Mouse (Mus musculus): ENCODE measurements around the gene Ehbp1l1.

Ehbp1l1 gene

DNA sequence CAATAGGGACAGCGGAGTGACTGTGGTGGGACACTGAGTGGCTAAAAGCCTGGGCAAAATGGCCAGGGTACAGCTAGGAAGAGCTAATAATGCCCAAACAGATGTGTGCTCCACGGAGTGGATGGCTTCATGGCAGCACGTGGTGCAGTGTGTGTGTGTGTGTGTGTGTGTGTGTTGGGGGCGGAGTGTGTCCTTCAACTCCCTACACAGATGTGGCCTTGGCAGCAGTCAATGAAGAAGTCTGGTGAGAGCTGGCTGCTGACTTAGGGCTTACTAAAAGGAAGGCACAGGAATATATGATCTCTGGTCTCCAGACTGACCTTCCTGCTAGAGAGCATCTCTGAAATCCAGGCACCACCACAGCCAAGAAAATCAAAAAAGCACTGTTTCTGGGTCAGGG, 57.7 kb downstream of the Ehbp1l1 start:
- DNase-seq (ENCODE audit: extremely low spot score), result no peak

DNA sequence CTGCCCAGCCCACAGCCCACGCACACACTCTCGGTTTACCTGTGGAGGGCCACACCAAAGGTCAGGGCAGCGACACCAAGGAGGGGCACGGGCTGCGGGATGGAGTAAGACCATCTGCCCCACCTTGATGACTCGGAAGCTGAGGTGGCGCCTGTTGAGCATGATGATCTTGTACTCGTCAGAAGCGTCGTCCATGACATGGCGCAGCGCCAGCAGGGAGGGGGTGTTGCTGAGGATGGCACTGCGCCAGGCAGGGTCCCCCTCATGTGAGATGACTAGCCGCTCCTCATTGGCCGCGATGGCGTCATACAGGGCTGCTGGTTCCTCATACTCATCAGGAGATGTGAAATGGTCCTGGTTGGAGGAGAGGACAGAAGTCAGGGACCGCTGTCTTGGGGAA, 59.7 kb downstream of the Ehbp1l1 start:
- no peak for DNase-seq (ENCODE audit: extremely low spot score)

DNA sequence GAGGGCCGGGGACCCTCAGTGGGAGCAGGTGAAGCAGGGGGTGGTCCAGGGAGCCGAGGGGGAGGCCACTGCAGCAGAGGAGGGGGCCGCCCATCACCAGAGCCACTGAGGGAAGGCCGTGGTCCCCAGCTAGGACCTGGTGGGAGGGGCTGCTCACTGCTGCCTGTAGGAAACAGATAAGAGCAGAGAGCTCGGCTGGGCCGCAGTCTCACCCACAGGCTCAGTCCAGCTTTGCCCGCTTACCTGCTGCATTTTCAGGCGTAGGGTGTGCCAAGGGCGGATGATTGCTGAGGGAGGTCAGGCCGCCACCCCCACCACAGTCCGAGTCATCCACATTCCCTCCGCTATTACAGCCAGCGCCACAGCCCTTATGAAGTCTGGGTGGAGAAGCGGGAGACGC, 60.7 kb downstream of the Ehbp1l1 start:
- no peak for DNase-seq (ENCODE audit: extremely low spot score)

DNA sequence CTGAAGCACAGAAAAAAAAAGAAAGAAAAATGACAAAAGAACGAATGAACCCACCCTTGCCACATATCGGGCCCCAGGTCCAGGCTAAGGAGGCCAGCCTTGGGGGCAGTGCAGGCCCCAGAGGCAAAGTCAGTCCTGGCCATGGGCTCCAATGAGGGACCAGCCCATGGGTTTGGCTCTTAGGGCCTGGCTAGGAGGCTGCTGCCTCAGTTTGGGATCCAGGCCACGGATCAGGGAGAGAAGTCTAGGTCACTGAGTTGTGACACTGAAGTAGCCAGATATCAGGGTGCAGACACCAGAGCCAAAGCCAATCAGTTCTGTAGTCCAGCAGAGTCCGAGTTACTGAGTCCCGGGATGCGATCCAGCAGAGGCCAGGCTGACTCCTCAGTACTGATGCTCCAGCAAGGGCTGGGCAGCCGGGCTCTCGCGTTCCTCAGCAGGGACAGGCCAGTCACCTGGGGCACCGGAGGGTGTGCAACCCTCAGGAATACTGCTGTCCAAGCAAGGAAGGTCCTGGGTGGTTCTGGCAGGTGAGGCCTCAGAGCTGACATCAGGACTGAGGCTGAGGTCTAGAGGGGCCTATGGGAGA, 61.4 kb downstream of the Ehbp1l1 start:
- no peak for DNase-seq (ENCODE audit: extremely low spot score)

DNA sequence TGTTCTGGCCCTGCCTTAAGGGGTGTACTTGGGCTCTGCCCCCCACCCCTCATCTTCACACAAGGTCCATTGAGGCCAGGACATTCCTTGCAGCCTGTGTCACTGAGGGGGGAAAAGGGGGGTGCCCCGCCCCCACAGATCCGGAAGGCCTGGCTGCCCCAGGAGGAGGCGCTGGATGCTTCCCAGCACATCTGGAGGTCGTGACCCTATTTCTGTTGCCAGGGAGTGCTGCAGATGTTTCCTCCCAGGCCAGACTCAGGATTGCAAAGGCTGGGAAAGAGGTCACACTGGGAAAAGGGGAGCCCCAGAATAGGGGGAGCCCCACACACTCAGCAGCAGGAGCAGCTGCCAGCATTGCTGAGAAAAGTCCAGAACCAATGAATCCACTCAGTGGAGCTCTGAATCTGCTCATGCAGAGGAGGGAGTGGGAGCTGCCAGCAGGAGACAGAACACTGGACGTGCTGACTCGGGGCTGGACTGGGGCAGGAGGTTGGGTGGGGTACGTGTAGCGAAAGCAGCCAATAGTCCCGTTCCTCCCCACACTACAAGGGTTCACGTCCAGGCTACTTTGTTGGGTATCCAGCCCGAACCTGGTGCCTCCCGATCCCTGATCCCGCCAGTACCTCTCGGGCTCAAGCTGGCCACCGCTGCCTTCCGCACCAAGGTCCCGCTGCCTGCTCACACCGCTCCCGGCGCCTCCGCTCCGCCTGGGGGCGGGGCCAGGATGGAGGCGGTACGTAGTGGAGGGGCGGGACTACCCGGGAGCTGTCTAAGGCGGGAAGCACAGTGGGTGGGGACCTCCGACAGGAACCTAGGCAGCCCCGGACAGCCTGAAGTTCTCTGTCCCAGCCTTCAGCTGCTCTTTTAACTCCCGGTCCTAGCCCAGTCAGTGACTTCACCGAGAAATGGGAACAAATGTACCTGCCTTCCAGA, 62.9 kb downstream of the Ehbp1l1 start, which contains the start of gene Sipa1:
TSS of gene Sipa1 (minus strand) at position 727 of the 933 bp plus-strand sequence.
- peak; percentile 93 for DNase-seq (ENCODE audit: extremely low spot score)

DNA sequence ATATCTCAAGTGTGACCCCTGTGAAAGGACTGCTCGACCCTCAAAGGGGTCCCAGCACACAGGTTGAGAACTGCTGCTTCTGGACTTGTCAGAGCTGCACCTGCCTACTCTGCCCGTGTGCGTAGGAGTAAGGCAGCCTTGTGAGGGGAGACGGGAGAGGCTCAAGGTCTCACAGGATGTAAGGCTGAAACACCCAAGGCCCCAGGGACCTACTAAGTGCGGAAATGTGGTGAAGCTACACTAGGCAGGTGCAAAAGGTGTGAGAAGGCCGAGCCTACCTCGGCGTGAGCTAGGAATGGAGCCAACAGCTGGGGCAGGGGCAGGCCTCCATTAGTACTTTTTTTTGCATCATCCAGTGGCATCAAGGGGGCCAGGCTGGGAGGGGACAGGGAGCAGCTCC, 63.8 kb downstream of the Ehbp1l1 start:
- DNase-seq (ENCODE audit: extremely low spot score), result no peak

DNA sequence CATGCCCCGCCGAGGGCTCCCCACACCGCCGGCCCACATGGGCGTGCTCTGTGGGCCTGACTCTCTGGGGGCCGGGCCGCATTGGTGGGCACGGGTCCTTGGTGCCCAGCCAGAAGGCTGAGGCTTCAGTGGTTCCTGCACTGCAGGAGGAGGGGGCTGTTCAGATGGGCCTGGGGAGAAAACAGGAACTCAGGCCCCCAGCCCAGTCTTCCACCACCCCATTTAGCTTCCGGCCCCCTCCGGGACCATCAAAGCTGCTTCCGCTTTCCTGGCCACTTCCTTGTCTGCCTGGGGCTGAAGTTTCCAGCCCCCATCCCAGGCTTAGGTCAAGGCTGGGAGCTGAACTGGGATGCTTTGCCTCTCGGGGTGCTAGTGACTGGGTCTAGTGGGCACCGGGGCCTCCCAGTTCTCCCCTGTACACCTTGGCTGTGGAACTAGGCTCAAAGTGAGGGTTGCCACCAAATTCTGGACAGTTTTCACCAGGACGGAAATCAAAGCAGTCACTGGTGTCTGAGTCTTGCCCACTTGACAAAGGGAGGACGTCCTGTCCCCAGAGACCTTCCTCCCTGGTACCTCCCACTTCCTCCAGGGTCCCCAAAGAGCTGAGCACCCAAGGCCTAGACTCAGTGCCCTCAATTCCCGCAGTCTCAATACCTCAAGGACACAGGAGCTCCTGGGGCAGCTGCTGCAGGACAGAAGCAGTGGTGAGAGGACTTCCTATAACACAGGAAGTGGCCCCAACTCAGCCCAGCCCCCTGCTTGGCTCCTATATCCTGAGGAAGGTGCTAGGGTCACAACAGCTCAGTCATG, 65.0 kb downstream of the Ehbp1l1 start:
- DNase-seq (ENCODE audit: extremely low spot score), result no peak

Data from embryo, embryonic 9.5 days (tissue).